ENCODE assay signal across 8 mouse cellular contexts in genomic region chr2:114201574-114201973, GRCm38 (mm10). TPM values are rescaled to one million over a fixed set of nuclear protein-coding genes. Genes with fewer than 3 reads are reported as not detected.
DNase-seq lines count a peak whose midpoint lies in the region; ATAC-seq and TF ChIP-seq lines count a peak whose summit lies in the region.

No protein-coding gene starts in this region.

- intact Hi-C loops in heart, postnatal 10 days (cut with DNase I): loop anchor here (1.0 kb wide), 1 partner anchor 26 kb away; no protein-coding TSS in a partner anchor

- no peak for ATAC-seq in heart, embryonic 11.5 days (replicated peaks; ENCODE audit: insufficient number of reproducible peaks, low FRiP score, low TSS enrichment)
- ATAC-seq in forebrain, embryonic 14.5 days: no peak; the same call in 1 of the 2 replicates
- ATAC-seq in liver, embryonic 15.5 days (ENCODE audit: insufficient read depth): no peak

- no peaks in the 10 kb centered on the region for H3K36me3 ChIP-seq in heart, embryonic 11.5 days (ENCODE audit: control insufficient read depth, insufficient read depth, low read length)
- peaks cover 9% of the 10 kb centered on the region for H3K36me3 ChIP-seq in E14TG2a.4 (ENCODE audit: insufficient read depth, low read length)
- H3K36me3 ChIP-seq in forebrain, embryonic 14.5 days (ENCODE audit: control insufficient read depth, insufficient read depth, low read length): peaks cover 7% of the 10 kb centered on the region; the same call in 1 of the 2 replicates
- peaks cover 7% of the 10 kb centered on the region for H3K36me3 ChIP-seq in liver, embryonic 15.5 days (replicated peaks)

- H3K27ac ChIP-seq in heart, embryonic 11.5 days (ENCODE audit: low read depth, low read length): no peak overlapping the region
- H3K27ac ChIP-seq in forebrain, embryonic 14.5 days (ENCODE audit: low read depth, low read length): peak overlapping the region; percentile 40; the same call in 1 of the 2 replicates
- H3K27ac ChIP-seq in liver, embryonic 15.5 days (replicated peaks): no peak overlapping the region

- H3K4me1 ChIP-seq in heart, embryonic 11.5 days (ENCODE audit: control insufficient read depth, insufficient read depth, low read length): peaks cover 6% of the 10 kb centered on the region; the same call in 1 of the 2 replicates
- peaks cover 11% of the 10 kb centered on the region for H3K4me1 ChIP-seq in E14TG2a.4 (replicated peaks; ENCODE audit: low read depth, low read length)
- peaks cover 17% of the 10 kb centered on the region for H3K4me1 ChIP-seq in forebrain, embryonic 14.5 days (ENCODE audit: control insufficient read depth, insufficient read depth, low read length)
- peaks cover 9% of the 10 kb centered on the region; the same call in 1 of the 2 replicates for H3K4me1 ChIP-seq in liver, embryonic 15.5 days (replicated peaks)

- TF ChIP-seq CTCF in E14TG2a.4 (conservative IDR thresholded peaks at IDR 0.05; ENCODE audit: low read length): no peak

- H3K4me3 ChIP-seq in heart, embryonic 11.5 days (ENCODE audit: low read depth, low read length): peak overlapping the region; percentile 85
- peak overlapping the region; percentile 88 for H3K4me3 ChIP-seq in E14TG2a.4 (replicated peaks; ENCODE audit: low read length)
- H3K4me3 ChIP-seq in forebrain, embryonic 14.5 days (ENCODE audit: low read depth, low read length): peak overlapping the region; percentile 61
- H3K4me3 ChIP-seq in liver, embryonic 15.5 days (replicated peaks): peak overlapping the region; percentile 81

- DNase-seq in heart, postnatal 10 days: no peak
- DNase-seq in forebrain, embryonic 14.5 days (ENCODE audit: low spot score): no peak
- DNase-seq in ovary, postnatal 36 days (ENCODE audit: low spot score): no peak
- no peak for DNase-seq in cerebellum, postnatal 36 days
- DNase-seq in ovary, postnatal 10 days (ENCODE audit: low spot score): no peak

- peak overlapping the region; percentile 98; the same call in 1 of the 2 replicates for H3K9ac ChIP-seq in heart, embryonic 11.5 days (ENCODE audit: low read depth, low read length)
- H3K9ac ChIP-seq in forebrain, embryonic 14.5 days (ENCODE audit: low read length): peak overlapping the region; percentile 82
- H3K9ac ChIP-seq in liver, embryonic 15.5 days: peak overlapping the region; percentile 71; the same call in 1 of the 2 replicates

- H3K27me3 ChIP-seq in heart, embryonic 11.5 days (ENCODE audit: control insufficient read depth, insufficient read depth, low read length): no peaks in the 10 kb centered on the region
- H3K27me3 ChIP-seq in E14TG2a.4 (ENCODE audit: insufficient read depth, low read length): peaks cover 3% of the 10 kb centered on the region; the same call in 1 of the 2 replicates
- no peaks in the 10 kb centered on the region for H3K27me3 ChIP-seq in forebrain, embryonic 14.5 days (replicated peaks; ENCODE audit: control insufficient read depth, insufficient read depth, low read length)
- no peaks in the 10 kb centered on the region for H3K27me3 ChIP-seq in liver, embryonic 15.5 days

- WGBS in heart, embryonic 11.5 days (ENCODE audit: insufficient replicate concordance): 28% methylated on average over 4 of the region's 4 CpGs
- 37% methylated on average over 4 of the region's 4 CpGs for WGBS in forebrain, embryonic 14.5 days
- 27% methylated on average over 4 of the region's 4 CpGs for WGBS in liver, embryonic 15.5 days (ENCODE audit: insufficient replicate concordance)

- peak overlapping the region; percentile 79 for H3K4me2 ChIP-seq in heart, embryonic 11.5 days
- peak overlapping the region; percentile 80 for H3K4me2 ChIP-seq in forebrain, embryonic 14.5 days (ENCODE audit: low read length)
- peak overlapping the region; percentile 72 for H3K4me2 ChIP-seq in liver, embryonic 15.5 days

- H3K9me3 ChIP-seq in heart, embryonic 11.5 days (replicated peaks; ENCODE audit: control insufficient read depth, low read length): no peaks in the 10 kb centered on the region
- H3K9me3 ChIP-seq in E14TG2a.4 (ENCODE audit: low read length): no peaks in the 10 kb centered on the region
- H3K9me3 ChIP-seq in forebrain, embryonic 14.5 days (replicated peaks; ENCODE audit: control insufficient read depth, low read length): no peaks in the 10 kb centered on the region
- no peaks in the 10 kb centered on the region for H3K9me3 ChIP-seq in liver, embryonic 15.5 days (replicated peaks)

RNA-seq across cellular contexts. Expression of gene Zfp770, which starts 0.3 kb away (rescaled TPM):
- polyA plus RNA-seq in heart, embryonic 11.5 days (2014; fragmentation: Nextera tagmentation; extraction: Ambion mirVana): 4.5 and 5.5 TPM in 2 replicates
- total RNA-seq in heart, postnatal 10 days (2021): 10 to 100 TPM; 15.2 to 15.9 TPM
- 7.9 and 8.1 TPM in 2 replicates for polyA plus RNA-seq in forebrain, embryonic 14.5 days (2014; fragmentation: Nextera tagmentation; extraction: Ambion mirVana)
- polyA plus RNA-seq in liver, embryonic 15.5 days (2015; fragmentation: Nextera tagmentation; extraction: Ambion mirVana): 1.3 TPM in 2 replicates

RNA-seq across cellular contexts. Expression of gene Aqr, which starts 14.8 kb away (rescaled TPM):
- polyA plus RNA-seq in heart, embryonic 11.5 days (2014; fragmentation: Nextera tagmentation; extraction: Ambion mirVana): 34.9 and 38.8 TPM in 2 replicates
- total RNA-seq in heart, postnatal 10 days (2021): 10 to 100 TPM; 20.8 to 24.0 TPM
- polyA plus RNA-seq in forebrain, embryonic 14.5 days (2014; fragmentation: Nextera tagmentation; extraction: Ambion mirVana): 51.5 and 57.1 TPM in 2 replicates
- polyA plus RNA-seq in liver, embryonic 15.5 days (2015; fragmentation: Nextera tagmentation; extraction: Ambion mirVana): 16.9 and 18.9 TPM in 2 replicates
